Mouse (Mus musculus): ENCODE measurements around the gene Eif2s2.
"Not testable (repeated sequence)": the region's sequence is repeated elsewhere in the genome, so short reads cannot be mapped to it uniquely, and the experiment has no call there.

The Eif2s2 gene

DNA sequence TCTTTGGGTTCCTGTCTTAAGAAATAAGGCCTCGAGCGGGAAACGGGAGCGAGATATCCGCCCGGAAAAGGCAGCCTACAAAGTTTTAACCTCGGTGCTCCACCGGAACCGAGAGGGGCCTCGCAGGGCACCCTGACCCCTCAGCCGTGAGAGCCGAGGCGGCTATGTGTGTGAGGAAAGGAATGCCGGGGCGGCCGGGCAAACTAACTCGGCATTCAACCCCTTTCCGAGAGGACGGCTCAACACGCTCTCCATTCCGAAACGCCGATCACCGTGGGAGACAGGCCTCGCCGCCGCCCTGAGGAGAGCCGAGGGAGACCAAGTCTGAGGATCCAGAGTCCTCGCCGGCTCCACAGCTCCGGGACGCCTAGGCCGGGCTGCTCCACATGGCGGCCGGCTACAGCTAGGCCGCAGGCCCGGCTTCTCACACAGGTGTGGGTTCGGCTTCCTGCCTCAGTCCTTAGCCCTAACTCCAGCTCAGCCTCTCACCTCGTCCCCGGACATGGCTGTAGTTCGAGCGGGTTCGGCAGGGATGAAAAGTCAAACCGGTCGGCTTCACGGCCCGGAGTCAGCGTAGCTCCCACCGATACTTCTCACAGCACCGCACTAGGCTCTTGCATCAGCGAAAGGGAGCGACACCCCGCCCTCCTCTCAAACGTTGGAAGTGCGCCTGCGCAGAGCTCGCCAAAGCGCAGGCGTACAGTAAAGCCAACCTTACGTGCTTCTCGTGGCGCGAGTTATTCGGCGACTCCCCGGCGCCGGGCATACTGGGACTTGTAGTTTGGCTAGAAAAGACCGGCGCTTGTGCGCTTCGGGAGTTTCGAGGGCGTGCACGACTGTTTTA lies at the start of gene Eif2s2:
Gene Eif2s2 (minus strand): TSS at position 735 of the 844 bp plus-strand sequence.
- peak; percentile 96 to 98 for DNase-seq

- DNase-seq: no peak
Observed at GRCm38 (mm10) chr2:154941952-154942351, 49.2 kb upstream of the Eif2s2 start.

- DNase-seq: no peak
Observed at GRCm38 (mm10) chr2:154937547-154938390, 45.0 kb upstream of the Eif2s2 start.

- peak; percentile 36 to 44 for DNase-seq
Observed at GRCm38 (mm10) chr2:154936536-154937155, 43.9 kb upstream of the Eif2s2 start.

DNA sequence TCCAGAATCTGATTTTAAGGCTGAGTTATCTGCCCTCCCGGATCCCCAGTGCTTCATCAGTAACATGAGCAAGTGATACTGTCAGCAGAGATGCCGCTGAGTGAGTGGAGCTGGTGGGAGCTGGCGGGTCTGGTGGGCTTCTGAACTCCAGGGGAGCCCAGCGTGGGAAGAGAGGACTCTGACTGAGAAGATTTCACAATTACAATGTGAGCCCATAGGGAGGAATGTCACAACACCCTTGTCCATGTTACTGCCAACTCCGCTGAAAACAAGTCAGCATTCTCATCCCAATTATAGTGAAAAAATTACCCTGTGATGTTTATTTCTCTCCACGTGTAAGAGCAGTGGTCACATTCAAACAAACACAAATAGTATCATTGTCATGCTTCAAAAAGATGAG lies 43.4 kb upstream of the Eif2s2 start:
- DNase-seq: no peak

- DNase-seq: peak; percentile 13 to 17
Observed at GRCm38 (mm10) chr2:154933884-154934283, 41.1 kb upstream of the Eif2s2 start.

DNA sequence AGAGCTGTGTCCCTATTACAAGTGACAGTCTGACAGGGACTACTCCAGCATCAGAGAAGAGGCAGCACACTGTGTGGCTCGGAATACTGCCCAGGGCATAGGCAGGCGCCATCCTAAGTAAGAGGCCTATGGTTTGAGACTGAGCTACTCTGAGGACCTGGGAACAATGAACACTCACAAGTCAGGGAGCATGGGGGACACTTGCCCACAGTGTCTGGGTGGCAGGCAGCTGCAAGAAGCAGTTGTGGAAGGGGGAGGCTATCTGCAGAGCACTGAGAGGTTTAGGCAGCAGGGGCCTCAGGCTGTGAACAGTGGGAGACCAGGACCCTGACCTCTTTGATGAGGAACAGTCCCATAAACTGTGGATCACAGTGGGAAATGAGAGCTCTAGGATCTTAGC lies 35.6 kb upstream of the Eif2s2 start:
- peak; percentile 17 for DNase-seq

DNA sequence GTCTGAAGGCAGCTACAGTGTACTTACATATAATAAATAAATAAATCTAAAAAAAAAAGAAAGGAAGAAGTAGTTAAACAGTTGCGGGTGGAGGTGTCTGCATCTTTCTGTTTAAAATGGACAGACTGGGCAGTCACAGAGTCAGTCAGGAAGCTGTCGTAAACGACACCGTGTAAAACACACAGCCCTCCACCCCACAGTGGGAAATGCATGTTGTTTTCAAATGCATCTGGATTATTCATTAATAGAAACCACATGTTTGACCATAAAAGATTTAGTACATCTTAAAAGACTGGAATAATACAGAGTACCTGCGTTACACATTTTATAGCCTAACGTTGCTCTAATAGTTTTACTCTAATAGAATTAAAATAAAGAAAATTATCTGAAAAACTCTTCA lies 34.1 kb upstream of the Eif2s2 start:
- DNase-seq: no peak

- no peak for DNase-seq
Observed at GRCm38 (mm10) chr2:154925411-154926031, 32.8 kb upstream of the Eif2s2 start.

- DNase-seq: not testable (repeated sequence)
Observed at GRCm38 (mm10) chr2:154922134-154922533, 29.4 kb upstream of the Eif2s2 start.

- peak; percentile 39 to 65 for DNase-seq
Observed at GRCm38 (mm10) chr2:154920896-154921295, 28.2 kb upstream of the Eif2s2 start.

GRCm38 (mm10) chr2:154917866-154918641 lies 25.3 kb upstream of the Eif2s2 start:
- DNase-seq: no peak

DNA sequence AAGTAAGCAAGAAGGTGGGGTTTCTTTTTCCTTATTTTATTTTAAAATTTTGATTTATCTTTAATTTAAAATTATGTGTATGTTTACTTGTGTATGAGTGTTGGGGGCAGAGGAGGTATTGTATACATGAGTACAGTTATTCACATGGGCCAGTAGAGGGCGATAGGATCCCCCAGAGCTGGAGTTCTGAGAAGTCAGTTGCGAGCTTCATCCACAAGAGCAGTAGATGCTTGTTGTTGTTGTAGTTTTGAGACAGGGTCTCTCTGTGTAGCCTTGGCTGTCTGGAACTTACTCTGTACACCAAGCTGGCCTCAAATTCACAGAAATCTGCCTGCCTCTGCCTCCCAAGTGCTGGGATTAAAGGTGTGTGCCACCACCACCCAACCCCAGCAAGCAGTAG lies 23.8 kb upstream of the Eif2s2 start:
- DNase-seq: peak; percentile 39 to 48

DNA sequence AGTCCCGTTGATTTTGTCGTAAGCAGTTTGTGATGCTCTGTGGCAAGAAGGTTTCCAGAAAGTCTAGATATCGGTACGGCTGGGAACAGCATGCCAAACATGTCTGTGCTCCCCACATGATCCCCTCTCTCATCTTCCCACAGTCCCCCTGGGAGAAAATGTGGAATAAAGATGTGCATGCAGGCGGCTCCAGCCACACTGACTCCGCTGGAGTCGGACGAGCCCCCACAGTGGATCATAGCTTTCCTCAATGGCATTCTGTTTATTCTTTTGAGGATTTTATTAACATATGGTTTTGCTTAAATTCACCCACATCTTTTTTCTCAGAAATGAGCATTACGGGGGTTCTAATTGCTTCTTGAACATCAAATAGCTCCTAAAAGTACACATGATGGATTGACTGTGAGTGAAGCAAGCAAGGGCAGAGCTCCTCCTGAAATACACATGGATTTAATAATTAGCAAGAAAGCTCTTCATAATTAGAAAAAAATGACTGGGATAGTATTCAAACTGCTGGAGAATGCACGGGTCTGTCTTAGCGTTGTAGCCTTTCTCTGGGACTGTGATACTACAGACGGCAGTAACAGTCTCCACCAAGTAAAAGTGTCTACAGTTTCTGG lies 23.3 kb upstream of the Eif2s2 start:
- DNase-seq: no peak

DNA sequence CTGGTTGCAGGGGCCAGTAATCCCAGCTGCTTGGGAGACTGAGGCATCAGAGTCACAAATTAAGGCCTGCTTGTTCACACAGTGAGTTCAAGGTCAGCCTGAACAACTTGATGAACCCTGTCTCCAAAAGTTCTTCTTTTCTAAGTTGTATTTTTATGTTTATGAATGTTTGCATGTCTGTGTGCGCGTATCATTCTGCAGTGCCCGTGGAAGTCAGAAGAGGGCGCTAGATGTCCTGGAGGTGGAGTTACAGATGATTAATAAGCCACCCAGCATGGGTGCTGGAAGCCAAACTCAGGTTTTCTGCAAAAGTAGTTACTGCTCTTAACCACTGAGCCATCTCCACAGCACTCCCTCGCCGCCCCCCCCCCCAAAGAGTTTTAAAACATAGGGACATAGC lies 17.1 kb upstream of the Eif2s2 start:
- DNase-seq: peak in 1 of 2 experiments; percentile 34

DNA sequence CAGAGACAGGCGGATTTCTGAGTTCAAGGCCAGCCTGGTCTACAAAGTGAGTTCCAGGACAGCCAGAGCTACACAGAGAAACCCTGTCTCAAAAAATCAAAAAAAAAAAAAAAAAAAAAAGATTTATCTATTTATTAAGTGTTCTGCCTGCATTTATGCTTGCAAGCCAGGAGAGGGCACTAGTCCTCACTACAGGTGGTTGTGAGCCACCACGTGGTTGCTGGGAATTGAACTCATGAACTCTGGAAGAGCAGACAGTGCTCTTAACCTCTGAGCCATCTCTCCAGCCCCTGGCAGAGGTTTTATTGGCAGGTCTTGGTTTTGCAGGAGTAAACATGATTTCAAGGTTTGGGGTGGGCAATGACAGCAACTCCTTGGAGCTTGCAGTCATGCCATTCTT lies 15.5 kb upstream of the Eif2s2 start:
- DNase-seq: not testable (repeated sequence)

GRCm38 (mm10) chr2:154905796-154906195 lies 13.1 kb upstream of the Eif2s2 start:
- no peak for DNase-seq

- no peak for DNase-seq
Observed at GRCm38 (mm10) chr2:154902111-154902510, 9.4 kb upstream of the Eif2s2 start.

GRCm38 (mm10) chr2:154899412-154899811 lies 6.7 kb upstream of the Eif2s2 start:
- DNase-seq: not testable (repeated sequence)

GRCm38 (mm10) chr2:154899004-154899403 lies 6.3 kb upstream of the Eif2s2 start:
- not testable (repeated sequence) for DNase-seq

DNA sequence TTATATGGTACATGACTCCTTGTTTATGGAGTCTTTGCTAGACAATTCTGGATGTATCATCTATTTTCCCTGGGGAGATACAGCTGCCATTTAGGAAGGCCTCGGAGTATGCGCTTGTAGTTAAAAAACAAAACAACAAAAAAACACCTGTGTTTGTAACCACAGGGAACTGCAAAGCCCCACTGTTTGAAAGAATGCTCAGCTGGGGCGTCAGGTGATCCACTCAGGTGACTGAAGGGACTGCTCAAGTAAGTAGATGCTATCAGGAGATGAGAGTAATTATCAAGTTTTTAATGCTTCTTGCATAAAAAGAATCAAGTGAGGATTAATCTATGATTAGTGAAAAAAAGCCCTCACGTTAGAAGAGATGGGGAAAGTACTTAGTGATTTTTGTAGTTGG lies 813 bp upstream of the Eif2s2 start:
- no peak for DNase-seq

DNA sequence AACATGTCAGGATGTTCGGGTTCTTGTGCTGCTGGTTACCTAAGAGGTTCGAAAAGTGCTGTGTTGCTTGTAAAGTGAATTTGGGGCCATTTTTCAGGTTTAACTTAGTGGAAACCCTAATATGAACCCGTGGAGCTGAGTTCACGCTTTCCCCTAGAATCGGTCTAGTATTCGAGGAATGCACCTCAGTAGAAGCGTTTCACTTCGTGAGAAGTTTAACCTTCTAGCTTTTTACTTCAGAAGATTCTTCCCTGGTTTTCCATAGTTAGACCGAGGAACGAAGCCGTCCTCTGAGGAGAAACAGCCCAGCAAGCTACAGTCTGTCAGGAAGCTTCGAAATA lies 280 bp upstream of the Eif2s2 start:
- DNase-seq: no peak

Measured in cerebellum, postnatal 14 days (tissue).